Mouse (Mus musculus) C2C12 (cell line): ENCODE measurements around the gene Tbc1d10a.

Experiments used
- CEBPB ChIP-seq: IDR thresholded peaks from one replicate; pipeline ENCODE4 v1.6.1; 2011; ENCODE audit warnings: low read depth, mild to moderate bottlenecking, control low read depth, moderate library complexity
- CTCF ChIP-seq: IDR thresholded peaks from one replicate; pipeline ENCODE4 v1.5.1; 2011; ENCODE audit not compliant: control insufficient read depth, insufficient read depth, insufficient read length
- FOSL1 ChIP-seq: IDR thresholded peaks from one replicate; pipeline ENCODE4 v1.8.0; 2011; ENCODE audit warnings: mild to moderate bottlenecking, low read length; ENCODE audit not compliant: poor library complexity, insufficient read depth, severe bottlenecking
- MYOD1 ChIP-seq: IDR thresholded peaks from one replicate; pipeline ENCODE4 v1.6.1; 2011; ENCODE audit warnings: low read depth; ENCODE audit not compliant: control insufficient read depth, insufficient read length
- MYOG ChIP-seq: IDR thresholded peaks from one replicate; pipeline ENCODE4 v1.6.1; 2011; ENCODE audit not compliant: control insufficient read depth, insufficient read length; ENCODE audit errors: extremely low read depth
- USF1 ChIP-seq: IDR thresholded peaks from one replicate; pipeline ENCODE4 v1.6.1; 2011; ENCODE audit warnings: low read depth, mild to moderate bottlenecking, control low read depth, moderate library complexity

DNA sequence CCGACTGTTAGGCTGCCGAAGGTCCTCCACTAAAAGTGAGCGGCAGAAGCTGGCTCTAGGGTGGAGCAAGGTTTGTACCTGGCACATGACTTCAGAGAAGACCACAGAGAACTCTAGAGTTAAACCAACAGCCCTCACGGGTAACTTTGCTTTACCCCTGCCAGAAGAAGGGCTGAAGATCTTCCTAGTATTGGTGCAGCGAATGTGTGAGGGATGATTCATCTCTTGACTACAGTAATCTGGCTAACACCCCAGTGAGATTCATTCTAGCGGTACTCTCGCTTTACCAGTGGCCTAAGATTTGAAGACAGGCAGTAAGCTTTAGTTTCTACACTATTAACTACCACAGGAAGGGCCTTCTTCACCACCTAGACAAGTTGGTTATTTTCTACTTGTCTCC, 19.4 kb downstream of the Tbc1d10a start:
- TF ChIP-seq CTCF = no peak
- TF ChIP-seq FOSL1 = no peak
- TF ChIP-seq MYOD1 = no peak
- TF ChIP-seq CEBPB = no peak
- no peak for TF ChIP-seq USF1
- no peak for TF ChIP-seq MYOG
